Mouse (Mus musculus) cerebellum, postnatal 14 days (tissue): ENCODE measurements around the gene Slc52a3.
A peak's percentile ranks its signal among the peaks of the same experiment; 100 is the strongest.

ENCODE experiments used
- DNase-seq, 2 experiments: peaks; one replicate each; pipeline ENCODE4 v3.0.0; 2021; ENCODE audit warnings: mixed read lengths in 2 of 2

Gene Slc52a3

DNA sequence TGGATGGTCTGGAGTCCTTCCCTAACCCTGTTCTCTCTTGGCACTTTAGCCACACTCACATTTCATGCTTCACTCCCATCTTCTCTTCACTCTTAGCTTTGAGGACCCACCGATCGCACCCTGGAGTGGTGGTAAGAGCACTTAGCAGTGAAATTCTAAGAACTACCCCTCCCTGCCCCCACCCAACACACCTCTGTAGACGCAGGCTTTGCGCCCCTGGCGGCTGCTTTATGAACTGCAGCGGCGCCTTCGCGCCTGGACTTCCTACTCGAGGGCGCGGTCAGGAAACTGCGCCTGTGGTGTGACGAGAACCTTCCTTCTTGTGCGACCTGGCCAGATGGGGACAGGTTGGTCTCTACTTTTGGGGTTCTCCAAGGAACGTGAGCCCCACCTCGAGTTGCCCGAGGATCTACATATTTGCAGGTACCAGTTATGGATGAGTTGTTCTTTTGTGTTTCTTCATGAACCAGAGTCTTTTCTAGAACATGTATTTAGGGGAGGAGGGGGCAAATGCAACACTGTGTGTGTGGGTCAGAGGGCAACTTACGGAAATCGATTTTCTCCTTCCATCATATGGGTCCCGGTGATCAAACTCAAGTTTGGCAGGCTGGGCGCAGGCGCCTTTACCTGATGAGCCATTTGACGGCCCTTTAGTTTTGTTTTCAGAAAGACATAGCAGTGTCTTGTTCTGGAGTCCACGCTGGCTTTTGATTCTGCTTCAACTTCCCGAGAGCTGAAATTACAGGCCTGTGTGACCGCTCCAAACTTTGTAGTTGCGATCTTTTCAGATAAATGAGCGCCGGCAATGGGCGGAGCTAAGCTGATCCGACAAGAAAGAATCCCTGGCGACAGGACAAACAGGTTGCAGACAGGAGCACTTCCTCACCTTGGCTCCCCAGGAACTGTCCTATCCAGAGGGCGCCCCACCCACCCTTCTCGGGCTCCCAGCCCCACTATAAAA is at the start of gene Slc52a3:
Gene Slc52a3, plus strand, starts transcription at position 283 of the 961 bp plus-strand sequence.
- DNase-seq: peak; percentile 91 to 95

DNA sequence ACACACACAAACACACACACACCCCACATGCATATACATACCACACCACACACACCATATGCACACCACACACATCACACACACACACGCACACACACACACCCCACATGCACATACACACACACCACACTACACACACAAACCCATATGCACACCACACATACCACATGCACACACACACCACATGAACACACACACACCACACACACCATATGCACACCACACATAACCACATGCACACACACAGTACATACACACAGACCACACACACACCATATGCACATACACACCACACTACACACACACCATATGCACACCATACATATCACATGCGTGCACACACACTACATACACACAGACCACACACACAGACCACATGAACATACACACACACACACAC is 48.7 kb upstream of the Slc52a3 start:
- no peak for DNase-seq

DNA sequence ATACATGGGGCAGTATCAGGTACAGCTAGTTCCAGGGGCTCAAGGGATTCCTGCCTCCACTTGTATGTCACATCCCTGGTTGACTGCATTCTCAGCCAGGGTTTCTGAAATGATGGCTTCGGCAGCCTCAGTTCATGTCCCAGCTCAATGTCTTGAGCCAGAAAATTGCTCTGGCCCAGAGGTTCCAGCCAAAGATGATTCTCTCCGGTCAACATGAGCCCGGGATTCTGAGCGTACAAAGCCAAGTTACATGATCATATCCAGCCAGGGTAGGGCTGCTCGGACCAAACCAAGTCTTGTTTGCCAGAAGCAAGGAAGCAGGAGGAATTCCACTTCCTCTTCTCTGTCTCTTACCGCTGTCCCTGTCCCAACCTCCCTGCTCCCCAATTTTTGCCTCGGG is 48.0 kb upstream of the Slc52a3 start:
- DNase-seq: no peak

DNA sequence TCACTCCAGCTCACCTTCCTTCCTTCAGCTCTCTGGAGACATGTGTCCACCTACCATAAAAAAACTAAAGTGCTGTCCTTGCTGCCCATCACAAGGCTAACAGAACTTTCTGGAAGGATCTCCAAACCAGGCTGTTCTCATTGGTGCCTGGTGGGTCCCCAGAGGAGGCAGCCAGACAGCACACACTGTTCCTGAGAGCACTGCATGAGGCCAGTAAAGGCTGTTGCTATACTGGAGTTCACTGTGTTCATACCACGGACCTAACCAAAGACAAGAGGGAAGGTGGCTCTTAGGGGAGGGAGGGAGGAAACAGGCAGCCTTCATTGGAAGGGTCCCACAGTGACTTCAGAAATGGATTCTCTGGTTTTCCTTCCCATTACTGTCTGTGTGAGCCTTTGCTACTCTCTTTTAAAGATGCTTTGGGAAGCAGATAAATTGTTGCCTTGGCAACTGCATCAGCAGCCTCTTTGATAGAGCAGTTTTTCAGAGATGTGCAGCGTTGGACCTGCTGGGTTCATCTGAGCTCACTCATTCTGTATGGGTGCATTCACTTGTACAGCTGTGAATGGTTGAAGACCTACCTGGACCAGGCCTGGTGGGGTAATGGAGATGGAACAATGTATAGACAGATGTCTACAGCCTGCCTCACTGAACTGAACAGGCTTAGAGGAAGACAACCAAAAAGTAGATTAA is 47.1 kb upstream of the Slc52a3 start:
- no peak for DNase-seq

DNA sequence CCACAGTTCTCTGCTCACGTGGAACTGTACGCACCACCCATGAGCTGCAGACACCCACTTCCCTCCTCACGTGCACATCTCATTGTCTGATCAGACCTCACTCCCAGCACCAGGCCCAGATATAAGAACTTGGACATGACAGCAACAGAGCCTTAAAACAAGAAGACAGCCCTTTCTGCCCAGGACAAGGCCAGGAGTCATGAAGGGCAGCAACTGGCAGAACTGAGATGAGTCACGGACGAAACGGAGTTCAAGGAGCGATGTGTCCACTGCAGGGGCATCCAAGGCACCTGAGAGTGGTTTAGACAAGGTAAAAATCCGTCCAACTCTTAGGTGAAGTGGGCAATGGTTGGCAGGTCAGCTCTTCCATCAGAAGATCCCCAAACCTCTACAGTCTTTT is 42.6 kb upstream of the Slc52a3 start:
- no peak for DNase-seq

DNA sequence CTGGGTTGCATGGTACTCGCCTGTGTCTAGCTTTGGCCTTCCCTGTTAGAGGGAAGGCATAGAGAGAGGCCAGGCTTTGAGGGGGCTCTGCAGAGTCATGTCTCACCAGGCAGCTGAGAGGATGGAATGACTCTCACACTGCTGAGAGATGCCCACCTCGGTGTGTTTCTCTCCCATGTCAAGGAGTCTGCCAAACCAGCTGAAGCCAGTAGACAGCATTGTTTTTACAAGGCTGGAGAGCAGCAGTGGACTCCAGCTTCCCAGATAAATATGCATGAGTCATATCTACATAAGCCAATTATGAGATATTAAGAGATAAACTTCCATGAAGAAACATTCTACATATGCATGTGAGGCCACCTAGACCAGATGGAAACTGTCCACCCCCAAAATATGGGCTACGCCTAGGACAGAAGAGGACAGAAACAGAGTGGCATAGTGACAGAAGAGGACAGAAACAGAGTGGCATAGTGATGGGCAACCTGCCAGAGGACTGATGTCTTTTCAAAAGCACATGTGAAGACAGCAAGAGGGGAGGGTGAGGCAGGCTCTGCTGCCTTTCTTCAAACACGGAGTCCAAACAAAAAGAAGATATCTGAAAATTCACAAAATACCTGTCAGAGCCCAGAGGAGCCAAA is 39.7 kb upstream of the Slc52a3 start:
- peak in 1 of 2 experiments; percentile 55 for DNase-seq

DNA sequence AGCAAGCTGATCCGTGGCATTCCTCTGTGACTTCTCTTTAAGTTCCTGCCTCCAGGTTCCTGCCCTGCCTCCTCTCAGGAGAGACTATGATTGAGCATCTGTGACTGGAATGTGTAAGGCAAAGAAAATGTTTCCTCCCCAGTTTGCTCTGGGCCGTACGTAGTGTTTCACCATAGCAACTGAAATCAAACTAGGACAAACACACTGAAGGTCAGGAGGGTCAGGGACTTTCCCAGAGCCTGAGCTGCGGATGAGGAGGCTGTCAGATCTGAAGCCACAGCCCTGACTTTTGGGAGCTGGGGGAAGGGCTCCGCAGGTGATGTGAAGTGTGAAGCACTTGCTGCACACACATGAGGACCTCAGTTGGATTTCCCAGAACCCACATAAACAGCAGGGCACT is 37.0 kb upstream of the Slc52a3 start:
- no peak for DNase-seq

DNA sequence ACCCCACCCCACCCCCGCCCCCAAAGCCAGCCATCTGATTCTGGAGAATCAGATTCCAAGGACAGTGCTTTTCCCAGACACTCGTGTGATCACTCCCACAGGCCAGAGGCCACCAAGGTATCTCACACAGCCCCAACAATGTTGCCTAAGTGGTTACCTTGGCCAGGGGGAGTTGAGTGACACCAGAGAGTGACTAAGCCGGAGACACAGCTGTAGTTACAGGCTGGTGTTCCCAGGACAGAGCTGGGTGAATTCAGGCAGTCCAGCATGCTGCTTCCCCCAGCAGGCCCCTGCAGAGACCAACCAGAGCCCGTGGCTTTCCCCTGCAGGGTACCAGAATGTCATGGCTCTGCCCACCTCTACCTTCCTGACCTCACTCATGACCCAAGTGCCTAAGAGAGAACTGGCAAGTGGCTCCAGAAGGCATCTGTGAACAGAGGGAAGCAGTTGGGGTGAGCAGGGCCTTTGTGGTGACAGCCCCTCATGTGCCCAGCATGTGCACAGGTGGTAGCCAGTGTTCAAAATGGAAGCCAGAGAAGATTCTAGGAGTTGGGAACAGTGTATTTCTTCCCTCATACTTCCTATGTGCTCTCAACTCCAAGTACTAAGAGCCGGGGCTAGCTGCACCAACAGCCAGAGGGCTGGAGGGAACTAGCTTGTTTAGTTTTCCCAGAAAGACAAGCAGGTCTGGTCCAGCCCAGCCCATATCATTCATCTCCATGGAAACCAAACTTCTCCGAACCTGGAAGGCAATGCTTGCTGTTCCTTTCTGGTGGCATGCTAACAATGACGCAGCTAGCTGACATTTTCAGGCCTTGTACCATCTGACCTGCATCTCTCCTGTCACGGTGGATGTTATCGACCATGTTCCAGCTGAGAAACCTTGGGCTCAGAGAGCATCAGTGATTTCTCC is 34.8 kb upstream of the Slc52a3 start:
- no peak for DNase-seq

DNA sequence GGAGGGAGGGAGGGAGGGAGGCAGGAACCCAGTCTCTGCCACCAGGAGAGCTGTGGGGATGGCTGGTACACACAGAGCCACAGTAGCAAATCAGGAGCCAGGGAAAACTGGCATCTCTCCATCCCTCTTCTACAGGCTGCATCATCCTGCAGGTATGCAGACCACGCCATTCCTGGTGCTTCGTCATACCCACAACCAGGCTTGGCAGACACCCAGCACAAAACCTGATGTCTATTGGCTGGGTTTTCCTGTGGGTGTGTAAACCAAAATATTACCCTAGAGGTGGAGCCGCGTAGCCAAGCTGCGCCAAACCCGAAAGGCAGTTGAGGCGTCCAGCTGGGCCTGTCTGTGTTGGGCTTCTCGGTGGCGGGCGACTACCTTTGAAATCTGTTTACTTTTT is 33.8 kb upstream of the Slc52a3 start:
- peak; percentile 81 to 87 for DNase-seq

DNA sequence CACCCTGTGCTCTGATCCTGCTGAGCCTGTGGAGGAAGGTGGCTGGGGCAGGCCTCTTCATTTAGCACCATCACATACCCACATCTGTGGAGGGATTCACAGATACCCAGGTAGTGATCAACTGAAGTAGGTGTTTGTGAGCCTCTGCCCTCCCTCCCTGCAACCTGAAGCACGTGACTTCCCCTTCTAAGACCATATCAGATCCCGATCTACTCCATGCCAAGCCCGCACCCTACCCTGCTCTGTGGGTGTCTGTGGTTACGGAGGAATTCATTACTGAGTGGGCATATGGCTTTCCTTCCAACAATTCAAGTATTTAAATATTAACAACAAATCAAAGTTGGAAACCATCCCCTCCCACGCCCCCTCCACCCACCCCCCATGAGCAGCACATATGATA is 33.0 kb upstream of the Slc52a3 start:
- no peak for DNase-seq

DNA sequence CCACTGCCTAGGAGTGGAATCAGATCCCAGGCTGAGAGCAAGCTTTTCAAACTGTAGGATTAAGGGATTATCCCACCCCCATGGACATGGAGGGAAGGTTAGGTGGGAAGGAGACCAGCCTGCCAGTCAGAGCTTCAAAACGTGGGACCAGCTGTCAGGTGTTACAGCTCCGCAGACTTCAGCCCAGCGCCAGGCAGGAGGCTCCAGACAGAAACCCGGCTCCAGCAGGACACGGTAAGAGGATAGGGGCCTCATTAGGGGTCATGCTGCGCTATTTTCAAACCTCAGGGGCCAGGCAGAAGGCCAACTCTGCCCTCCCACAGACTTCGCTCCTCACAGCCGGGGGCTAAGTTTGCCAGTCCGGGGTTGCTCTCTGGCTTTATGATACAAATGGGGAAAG is 32.3 kb upstream of the Slc52a3 start:
- no peak for DNase-seq

DNA sequence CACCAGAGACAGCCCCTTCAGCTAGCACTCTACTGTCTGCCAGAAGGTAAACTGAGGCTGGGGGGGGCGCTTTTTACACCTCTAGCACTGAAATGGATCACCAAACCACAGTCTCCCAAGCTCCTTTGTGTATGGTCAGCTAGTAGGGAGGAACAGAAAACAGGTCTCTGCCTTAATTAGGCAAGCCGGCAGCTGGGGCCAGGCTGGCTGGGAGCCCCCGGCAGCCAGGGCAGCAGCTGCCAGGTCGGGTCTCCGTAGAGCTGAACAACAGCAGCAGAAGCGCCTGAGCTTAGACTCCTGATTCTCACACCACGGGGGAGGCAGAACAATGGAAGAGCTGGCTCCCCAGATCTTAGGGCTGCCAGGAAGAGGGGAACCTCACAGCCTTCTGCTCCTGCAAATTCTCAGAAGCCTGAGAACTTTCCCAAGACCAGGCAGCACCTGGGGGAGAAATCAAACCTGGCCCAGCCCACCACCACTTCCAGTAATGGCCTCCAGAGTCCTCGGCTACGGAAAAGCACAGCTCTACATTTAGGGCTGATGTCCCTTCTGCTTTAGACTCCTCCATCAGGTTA is 29.0 kb upstream of the Slc52a3 start:
- peak in 1 of 2 experiments; percentile 52 for DNase-seq

DNA sequence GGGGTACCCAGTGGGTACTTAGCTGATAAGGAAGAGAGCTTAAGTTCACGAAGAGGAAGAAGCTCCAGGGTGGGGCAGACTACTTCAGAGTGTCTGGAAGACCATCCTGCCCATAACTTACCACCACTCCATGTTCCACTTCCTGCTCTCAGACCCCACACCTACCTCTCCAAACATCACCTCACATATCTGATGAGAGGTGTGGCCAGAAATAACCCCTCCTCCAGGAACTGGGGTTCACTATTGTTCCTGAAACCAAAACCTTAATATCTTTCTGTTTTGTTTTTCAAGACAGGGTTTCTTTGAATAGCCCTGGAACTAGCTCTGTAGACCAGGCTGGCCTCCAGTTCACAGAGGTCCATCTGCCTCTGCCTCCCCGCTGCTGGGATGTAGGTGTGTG is 28.5 kb upstream of the Slc52a3 start:
- DNase-seq: no peak

DNA sequence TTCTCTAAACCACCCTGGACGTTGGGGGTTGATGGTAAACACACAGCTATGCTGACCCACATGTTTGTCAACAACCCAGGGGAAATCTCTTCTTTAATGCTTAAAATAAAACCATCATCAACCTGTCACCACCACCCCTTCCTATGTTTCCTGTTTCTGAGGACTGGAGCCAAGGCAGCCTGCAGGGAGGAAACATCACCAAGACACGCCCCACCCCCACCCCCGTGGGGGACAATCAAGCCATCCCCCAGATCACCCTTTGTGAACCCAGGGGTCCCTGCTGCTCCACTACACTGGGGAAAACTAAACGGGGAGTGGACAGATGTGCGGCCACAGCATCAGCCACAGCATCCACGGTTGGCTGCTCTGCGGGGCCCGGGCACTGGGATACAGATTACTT is 27.9 kb upstream of the Slc52a3 start:
- no peak for DNase-seq

DNA sequence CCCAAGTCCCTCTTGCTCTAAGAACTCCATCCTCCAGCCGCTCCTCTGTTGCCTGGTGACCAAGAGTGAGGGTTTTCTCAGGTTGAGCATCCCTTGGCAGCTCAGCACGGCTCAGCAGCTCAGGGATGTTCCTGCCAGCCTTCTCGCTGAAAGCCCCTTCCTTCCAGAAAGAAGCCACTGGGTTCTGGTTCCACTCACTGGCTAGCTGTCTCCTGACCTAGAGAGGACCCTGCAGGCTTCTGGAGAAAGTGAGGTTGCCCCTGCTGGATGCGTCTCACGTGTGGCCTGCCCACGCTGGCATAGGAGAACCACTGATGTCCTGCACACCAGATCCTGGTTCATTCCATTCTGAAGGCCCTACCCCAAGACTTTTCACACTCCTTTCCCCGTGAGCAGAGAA is 27.3 kb upstream of the Slc52a3 start:
- DNase-seq: no peak

DNA sequence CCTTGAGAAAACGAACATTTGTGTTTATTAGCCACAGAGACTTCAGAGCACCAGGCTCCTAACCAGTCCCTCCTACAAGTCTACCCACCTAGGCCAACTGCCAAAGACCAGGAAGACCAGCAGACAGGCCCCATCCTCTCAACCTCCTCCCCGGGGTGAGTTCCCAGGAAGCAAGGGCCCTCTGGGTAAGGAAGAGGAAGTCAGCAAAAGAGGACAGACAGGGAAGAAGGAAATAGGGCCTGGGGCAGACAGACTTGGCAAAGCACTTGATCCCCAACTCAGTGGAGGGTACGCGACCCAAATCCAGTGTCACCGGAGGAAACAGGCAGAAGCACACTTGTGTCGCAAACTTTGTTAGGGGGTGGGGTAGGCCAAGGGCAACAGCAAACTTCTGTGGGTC is 26.9 kb upstream of the Slc52a3 start:
- no peak for DNase-seq

DNA sequence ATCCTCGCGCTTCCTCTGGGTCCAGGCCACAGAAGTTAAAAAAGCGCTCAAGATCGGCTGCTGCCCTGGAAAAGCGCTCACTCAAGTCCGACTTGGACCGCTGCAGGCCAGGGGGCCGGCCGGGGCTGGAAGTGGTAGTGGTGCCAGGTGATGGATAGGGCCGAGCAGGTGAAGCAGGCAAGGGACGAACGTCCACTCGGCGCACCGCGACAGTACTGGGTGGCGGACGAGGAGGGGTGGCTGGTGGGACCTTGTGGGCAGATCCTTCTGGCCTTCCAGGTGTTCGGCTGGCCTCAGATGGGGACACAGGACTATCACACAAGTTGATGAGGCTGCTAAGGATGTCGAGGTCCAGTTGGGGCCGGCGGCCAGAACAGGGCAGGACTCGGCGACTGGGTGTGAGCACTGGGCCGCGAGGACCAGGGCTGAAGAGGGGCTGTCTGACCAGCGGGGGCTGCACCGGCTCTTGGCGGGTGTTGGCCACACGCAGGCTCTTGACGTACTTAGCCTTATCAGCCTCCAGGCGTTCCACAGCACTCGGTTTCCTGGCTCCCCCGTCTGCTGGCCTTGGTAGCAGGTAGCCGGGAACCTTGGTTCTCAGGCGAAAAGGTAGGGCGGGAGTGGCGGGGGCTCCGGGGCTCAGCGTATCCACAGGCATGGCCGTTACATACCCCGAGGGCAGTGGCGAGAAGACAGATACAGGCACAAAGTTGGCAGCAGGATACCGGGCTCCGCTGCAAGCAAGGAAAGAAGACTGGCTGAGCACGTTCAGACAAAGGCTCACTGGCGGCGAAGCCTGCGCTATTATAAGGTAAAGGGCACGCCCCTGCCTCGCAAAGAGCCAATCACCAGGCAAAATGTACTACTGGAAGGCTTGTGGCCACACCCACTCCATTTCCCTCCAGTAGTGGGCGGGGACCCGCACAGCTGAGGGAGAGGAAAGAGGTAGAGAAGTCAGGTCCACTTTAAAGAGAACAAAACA is 25.8 kb upstream of the Slc52a3 start:
- DNase-seq: peak; percentile 77 to 78

DNA sequence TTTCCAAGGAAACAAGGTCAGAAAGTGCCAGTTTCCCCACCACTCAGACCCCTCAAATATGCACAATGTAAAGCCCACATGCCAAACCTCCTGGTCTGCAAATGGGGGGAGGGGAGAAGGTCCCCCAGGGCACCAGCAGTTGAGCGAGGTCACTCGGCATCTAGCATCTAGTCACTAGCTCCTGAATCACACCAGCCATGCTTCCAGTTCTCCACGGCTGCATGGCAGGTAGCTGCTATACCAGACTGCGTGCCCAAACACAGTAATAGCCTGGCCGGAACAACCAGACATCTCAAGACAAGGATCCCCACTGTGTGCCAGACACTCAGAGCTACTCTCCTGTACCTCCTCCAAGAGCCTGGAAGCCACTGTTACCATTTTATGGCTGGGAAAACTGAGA is 24.6 kb upstream of the Slc52a3 start:
- no peak for DNase-seq

DNA sequence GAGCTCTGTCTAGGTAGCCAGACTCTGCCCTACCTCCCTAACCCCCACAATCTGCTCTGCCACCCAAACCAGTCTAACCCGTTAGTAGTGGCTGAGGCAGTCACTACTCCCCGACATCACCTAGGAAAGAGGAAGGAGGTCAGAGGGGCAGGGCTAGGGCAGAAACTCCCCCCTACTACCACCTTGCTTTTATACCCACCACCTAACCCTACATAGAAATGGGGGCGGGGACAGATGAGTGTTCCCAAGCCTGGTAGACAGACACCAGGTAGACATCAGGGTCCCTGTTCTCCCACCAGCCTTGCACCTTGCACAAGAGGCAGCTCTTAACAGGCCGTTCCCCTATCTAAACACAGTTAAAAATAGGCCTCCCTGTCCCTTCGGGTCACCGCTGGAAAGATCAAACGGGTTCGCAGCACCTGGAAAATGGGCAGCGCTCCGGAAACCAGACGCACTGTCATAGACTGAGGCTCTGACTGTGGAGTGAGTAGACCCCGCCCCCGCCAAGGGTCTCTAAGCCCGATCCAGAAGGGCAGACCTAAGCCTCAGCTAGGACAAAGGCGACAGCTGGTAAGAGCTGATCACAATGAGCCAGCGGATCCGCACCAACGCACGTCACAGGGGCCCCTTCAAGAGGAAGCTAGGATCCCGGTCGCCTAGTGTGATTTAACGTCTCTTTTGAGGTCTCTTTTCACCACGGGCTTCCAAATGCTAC is 23.3 kb upstream of the Slc52a3 start:
- peak in 1 of 2 experiments; percentile 51 for DNase-seq
